Mouse (Mus musculus): ENCODE measurements around the gene Sh3bp2. TPM values are rescaled to one million over a fixed set of nuclear protein-coding genes. Genes with fewer than 3 reads are reported as not detected.

Sh3bp2 gene
- total and polyA plus RNA-seq, 3 experiments: 7.9 to 12.0 TPM; not detected in 1

DNA sequence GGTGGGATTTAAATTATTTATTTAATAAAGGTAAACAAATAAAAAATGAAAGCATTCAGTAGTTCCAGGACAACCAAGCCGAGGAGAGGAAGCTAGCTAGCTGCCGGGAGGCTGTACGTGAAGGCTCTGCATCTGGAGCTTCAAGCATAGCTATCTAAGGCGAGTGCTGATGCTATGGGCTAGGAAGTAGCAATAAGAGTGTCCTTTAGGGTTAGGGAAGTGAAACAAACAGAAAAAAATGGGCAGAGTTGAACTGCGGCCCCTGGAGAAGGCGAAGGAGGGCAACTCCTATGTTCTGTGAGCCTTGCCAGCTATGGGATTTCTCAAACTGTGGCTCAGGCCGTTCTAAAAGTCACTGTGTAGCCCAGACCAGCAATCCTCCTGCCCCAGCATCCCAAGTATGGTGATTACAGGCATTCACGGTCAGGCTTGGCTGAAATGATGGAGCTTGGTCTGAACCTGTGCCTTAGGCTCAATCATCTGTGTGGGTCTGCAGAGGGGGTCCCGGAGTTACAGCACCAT is 6.2 kb upstream of the Sh3bp2 start:
- H3K9me3 ChIP-seq (replicated peaks; ENCODE audit: insufficient read depth, low read length): no peaks in the 10 kb centered on the region
- TF ChIP-seq NELFE (IDR thresholded peaks at IDR 0.05; ENCODE audit: low read depth, low read length) (no peak), TCF12 (IDR thresholded peaks at IDR 0.05; ENCODE audit: low read depth, low read length) (no peak), MYB (IDR thresholded peaks at IDR 0.05; ENCODE audit: low read depth, low read length) (no peak), UBTF (IDR thresholded peaks at IDR 0.05; ENCODE audit: borderline replicate concordance, insufficient read depth, low read depth, low read length) (no peak), MAFK (IDR thresholded peaks at IDR 0.05; ENCODE audit: borderline replicate concordance, low read depth, low read length) (no peak), CHD1 (IDR thresholded peaks at IDR 0.05; ENCODE audit: low read depth, low read length) (no peak), CTCF (IDR thresholded peaks at IDR 0.05 in 2 of 3, conservative IDR thresholded peaks at IDR 0.05 in 1 of 3; ENCODE audit: control insufficient read depth in 1 of 3, insufficient read depth in 1 of 3, low read depth in 2 of 3, low read length in 3 of 3, poor library complexity in 1 of 3, severe bottlenecking in 1 of 3) (no peak), RAD21 (IDR thresholded peaks at IDR 0.05; ENCODE audit: low read depth, low read length) (no peak), MXI1 (IDR thresholded peaks at IDR 0.05; ENCODE audit: low read depth, low read length) (no peak), RCOR1 (IDR thresholded peaks at IDR 0.05; ENCODE audit: low read depth, low read length) (no peak), ETS1 (IDR thresholded peaks at IDR 0.05; ENCODE audit: low read depth, low read length) (no peak), ZC3H11A (IDR thresholded peaks at IDR 0.05; ENCODE audit: low read depth, low read length) (no peak), ZMIZ1 (IDR thresholded peaks at IDR 0.05; ENCODE audit: low read depth, low read length) (no peak), EP300 (IDR thresholded peaks at IDR 0.05; ENCODE audit: low read depth in 1 of 2, low read length in 2 of 2) (no peak), ZNF384 (IDR thresholded peaks at IDR 0.05; ENCODE audit: low read depth, low read length) (no peak), NRF1 (IDR thresholded peaks at IDR 0.05; ENCODE audit: insufficient read depth, low read depth, low read length, poor library complexity, severe bottlenecking) (no peak), KAT2A (conservative IDR thresholded peaks at IDR 0.05; ENCODE audit: low read depth, low read length) (no peak), MEF2A (IDR thresholded peaks at IDR 0.05; ENCODE audit: extremely low read depth, insufficient replicate concordance, low read depth, low read length, poor library complexity, severe bottlenecking) (no peak), USF1 (IDR thresholded peaks at IDR 0.05; ENCODE audit: low read depth, low read length) (no peak)
- H3K27ac ChIP-seq (ENCODE audit: control insufficient read depth, low read depth, low read length): no peak overlapping the region
- peaks cover 18 to 28% of the 10 kb centered on the region in 2 experiments for H3K4me1 ChIP-seq (ENCODE audit: control insufficient read depth in 1 of 2, insufficient read depth in 2 of 2, low read length in 2 of 2)
- H3K36me3 ChIP-seq (ENCODE audit: control insufficient read depth in 1 of 2, insufficient read depth in 2 of 2, low read length in 2 of 2): peaks cover 0 to 28% of the 10 kb centered on the region in 2 experiments; a peak in 2 of 4 replicates
- H3K79me2 ChIP-seq (ENCODE audit: control insufficient read depth, insufficient read depth, low read length, poor library complexity): no peaks in the 10 kb centered on the region
- DNase-seq (ENCODE audit: low read depth, low spot score): no peak
- no peaks in the 10 kb centered on the region for H3K27me3 ChIP-seq (ENCODE audit: control insufficient read depth in 1 of 2, insufficient read depth in 2 of 2, low read length in 2 of 2)
- H3K9ac ChIP-seq (ENCODE audit: control insufficient read depth, low read depth, low read length, poor library complexity, severe bottlenecking): no peak overlapping the region
- no peak overlapping the region for H3K4me3 ChIP-seq (ENCODE audit: control insufficient read depth in 1 of 2, insufficient read depth in 1 of 2, low read depth in 2 of 2, low read length in 2 of 2)

Measured in MEL (cell line).